Mouse (Mus musculus): ENCODE results near the gene Slc13a2.

DNA sequence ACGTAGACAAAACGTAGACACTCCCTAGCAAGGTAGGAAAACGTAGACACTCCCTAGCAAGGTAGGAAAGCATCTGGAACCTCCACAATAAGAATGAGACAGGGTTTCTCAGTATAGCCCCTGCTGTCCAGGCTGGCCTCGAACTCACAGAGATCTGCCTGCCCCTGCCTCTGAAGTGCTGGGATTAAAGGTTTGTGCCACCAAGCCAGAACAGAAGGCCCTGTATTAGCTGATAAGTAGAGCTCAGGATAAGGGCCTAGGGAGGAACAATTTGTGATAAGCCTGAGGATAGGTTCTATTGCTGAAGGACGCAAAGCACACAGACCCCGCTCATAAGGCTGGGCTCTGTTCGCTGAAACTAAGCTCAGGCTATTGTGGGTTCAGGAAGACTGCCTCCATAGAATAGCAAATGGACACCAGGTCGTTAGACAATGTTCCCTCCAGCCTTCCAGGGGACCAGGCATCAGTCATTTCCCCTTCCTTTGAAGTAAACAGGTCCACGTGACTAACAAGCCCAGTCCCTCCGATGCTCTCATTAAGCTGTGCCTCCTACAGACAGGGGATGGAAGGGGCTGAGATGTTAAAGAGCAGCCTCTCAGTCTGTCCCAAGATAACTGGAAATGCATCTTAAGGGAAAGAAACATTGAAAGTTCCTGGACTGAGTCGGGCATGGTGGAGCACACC is 8.3 kb upstream of the Slc13a2 start:
- no peak for TF ChIP-seq CHD2 (IDR thresholded peaks at IDR 0.05; ENCODE audit: low read depth, low read length)
- TF ChIP-seq MAFK (IDR thresholded peaks at IDR 0.05; ENCODE audit: insufficient read depth, low read depth, low read length) = no peak
- TF ChIP-seq ZC3H11A (IDR thresholded peaks at IDR 0.05; ENCODE audit: borderline replicate concordance, low read depth, low read length) = no peak
- TF ChIP-seq ZNF384 (IDR thresholded peaks at IDR 0.05; ENCODE audit: low read depth, low read length) = no peak
